19 mouse cellular contexts compared by ENCODE assay signal in the genomic region with DNA sequence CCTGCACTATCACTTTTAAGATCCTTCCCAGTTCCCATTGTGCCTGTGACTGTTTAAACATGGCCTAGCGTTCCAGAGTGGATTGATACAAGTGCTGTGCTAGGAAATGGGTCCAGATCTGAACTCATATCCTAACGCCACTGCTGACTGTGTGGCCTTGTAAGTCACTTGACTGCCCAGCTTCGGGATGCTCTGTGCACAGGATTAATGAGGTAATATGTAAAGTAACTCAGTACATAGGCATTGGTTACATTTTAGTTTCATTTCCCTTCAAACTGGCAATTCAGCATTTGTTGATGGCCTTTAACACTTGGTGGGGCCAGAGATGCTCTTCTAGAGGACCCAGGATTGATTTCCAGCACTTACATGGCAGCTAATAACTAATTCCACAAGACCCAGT. TPM values are rescaled to one million over a fixed set of nuclear protein-coding genes. Genes with fewer than 3 reads are reported as not detected.
DNase-seq lines count a peak whose midpoint lies in the region; ATAC-seq and TF ChIP-seq lines count a peak whose summit lies in the region.
"Had no signal": no experiment of that assay in that cellular context is flagged by ENCODE, and none has a peak within 500 bp of the region (broad histone marks: within the 10 kb centered on the region; RNA-seq: fewer than 3 reads in every experiment).

No protein-coding gene starts in this region.

- H3K27me3 ChIP-seq in liver, postnatal 0 days (ENCODE audit: insufficient read depth, low read length) = no peaks in the 10 kb centered on the region
- no peaks in the 10 kb centered on the region for H3K27me3 ChIP-seq in splenic B cell, adult 2 months (ENCODE audit: control insufficient read depth, insufficient read depth, low read length, poor library complexity, severe bottlenecking)
- H3K27me3 ChIP-seq: forebrain, embryonic 13.5 days; heart, embryonic 13.5 days; hindbrain, embryonic 15.5 days had no signal

- ATAC-seq in liver, postnatal 0 days = no peak
- ATAC-seq: CD4-positive, CD25-positive, alpha-beta regulatory T cell, adult 4 months; forebrain, embryonic 13.5 days; forebrain, postnatal 0 days had no signal

- H3K9me3 ChIP-seq in liver, postnatal 0 days (ENCODE audit: low read length) = no peaks in the 10 kb centered on the region
- H3K9me3 ChIP-seq: embryonic facial prominence, embryonic 10.5 days; forebrain, embryonic 13.5 days; heart, embryonic 13.5 days; hindbrain, embryonic 15.5 days had no signal

- H3K9ac ChIP-seq in liver, postnatal 0 days (replicated peaks) = no peak overlapping the region
- H3K9ac ChIP-seq: forebrain, embryonic 13.5 days; forebrain, postnatal 0 days; heart, embryonic 13.5 days; hindbrain, embryonic 15.5 days had no signal

- no peak for TF ChIP-seq CTCF in liver, postnatal 0 days (IDR thresholded peaks at IDR 0.05; ENCODE audit: low read depth)
- no peak for TF ChIP-seq CTCF in bone marrow macrophage, adult 2 months (IDR thresholded peaks at IDR 0.05; ENCODE audit: low read depth, low read length)

- no peaks in the 10 kb centered on the region for H3K4me1 ChIP-seq in liver, postnatal 0 days (ENCODE audit: insufficient read depth)
- peaks cover 42% of the 10 kb centered on the region for H3K4me1 ChIP-seq in bone marrow macrophage, adult 2 months (ENCODE audit: control insufficient read depth, insufficient read depth, low read length)
- H3K4me1 ChIP-seq: embryonic facial prominence, embryonic 10.5 days; forebrain, embryonic 13.5 days; heart, embryonic 13.5 days; hindbrain, embryonic 15.5 days had no signal

- WGBS in liver, postnatal 0 days (ENCODE audit: insufficient replicate concordance) = 79% methylated on average over 3 of the region's 3 CpGs
- WGBS in macrophage (ENCODE audit: missing documents) = 37% methylated on average over 3 of the region's 3 CpGs

- no peak for TF ChIP-seq EP300 in liver, postnatal 0 days (IDR thresholded peaks at IDR 0.05; ENCODE audit: low read depth)

- peak; percentile 9 for DNase-seq in liver, postnatal 0 days
- no peak for DNase-seq in liver
- peak; percentile 63 for DNase-seq in splenic B cell, adult 2 months (ENCODE audit: low read depth, low spot score)
- DNase-seq in urinary bladder, adult 2 months (ENCODE audit: low spot score) = no peak
- DNase-seq in gastrocnemius, postnatal 10 days = no peak
- DNase-seq: adrenal gland, postnatal 10 days; B cell, adult 2 months; cerebellum, adult 2 months; cerebellum, postnatal 10 days; forebrain, postnatal 0 days; gastrocnemius, adult 2 months; heart, postnatal 36 days had no signal

- no peak overlapping the region for H3K4me2 ChIP-seq in liver, postnatal 0 days (ENCODE audit: low read depth, low read length)
- H3K4me2 ChIP-seq: forebrain, embryonic 13.5 days; heart, embryonic 13.5 days; hindbrain, embryonic 15.5 days had no signal

- no peak for TF ChIP-seq POLR2A in bone marrow macrophage, adult 2 months (IDR thresholded peaks at IDR 0.05; ENCODE audit: borderline replicate concordance, low read depth, low read length)

- peaks cover 28% of the 10 kb centered on the region; the same call in 1 of the 2 replicates for H3K79me2 ChIP-seq in macrophage (ENCODE audit: inconsistent target)

- no peak overlapping the region for H3K4me3 ChIP-seq in liver, postnatal 0 days (ENCODE audit: low read depth, low read length)
- no peak overlapping the region for H3K4me3 ChIP-seq in bone marrow macrophage, adult 2 months (ENCODE audit: insufficient read depth, low read length)
- no peak overlapping the region for H3K4me3 ChIP-seq in macrophage (ENCODE audit: inconsistent target)
- H3K4me3 ChIP-seq: embryonic facial prominence, embryonic 10.5 days; forebrain, embryonic 13.5 days; gastrocnemius, adult 2 months; heart, embryonic 13.5 days; hindbrain, embryonic 15.5 days had no signal

- H3K27ac ChIP-seq in liver, postnatal 0 days (ENCODE audit: low read depth) = no peak overlapping the region
- H3K27ac ChIP-seq in bone marrow macrophage, adult 2 months (ENCODE audit: insufficient read depth, low read depth, low read length) = peak overlapping the region; percentile 35
- peak overlapping the region; percentile 75 for H3K27ac ChIP-seq in macrophage
- H3K27ac ChIP-seq: embryonic facial prominence, embryonic 10.5 days; forebrain, embryonic 13.5 days; gastrocnemius, adult 2 months; heart, embryonic 13.5 days; hindbrain, embryonic 15.5 days had no signal

- peaks cover 80% of the 10 kb centered on the region for H3K36me3 ChIP-seq in liver, postnatal 0 days (replicated peaks; ENCODE audit: insufficient read depth, low read length)
- peaks cover 45% of the 10 kb centered on the region for H3K36me3 ChIP-seq in macrophage (ENCODE audit: inconsistent target)
- peaks cover 27% of the 10 kb centered on the region for H3K36me3 ChIP-seq in splenic B cell, adult 2 months (ENCODE audit: control insufficient read depth, insufficient read depth, low read length, poor library complexity, severe bottlenecking)

RNA-seq across cellular contexts. Expression of a gene that starts 39.9 kb away (rescaled TPM):
- polyA plus RNA-seq in liver, postnatal 0 days (2015; fragmentation: Nextera tagmentation; extraction: Ambion mirVana) = 10.3 and 12.4 TPM in 2 replicates
- polyA plus RNA-seq in bone marrow macrophage, adult 2 months (2012; ENCODE audit: insufficient read depth, insufficient read length, missing spikeins) = 37.5 and 39.7 TPM in 2 replicates
- total RNA-seq in macrophage (2018; cell fraction: chromatin; rRNA removed) = 100 to 1,000 TPM in 5 of 26 experiments, 10 to 100 TPM in 21; 59.3 to 111 (median 86.1) TPM
- 10 to 100 TPM; 22.3 to 42.5 (median 29.8) TPM for total RNA-seq in macrophage (2018; cell fraction: cytosol; rRNA removed)
- 10 to 100 TPM; 37.4 to 97.5 (median 56.2) TPM for total RNA-seq in macrophage (2018; cell fraction: nucleus; rRNA removed)
- 31.0 to 52.6 TPM (median 34.4 TPM) in 3 replicates for polyA plus RNA-seq in macrophage (2018)
- 29.0 and 34.9 TPM in 2 replicates for polyA plus RNA-seq in urinary bladder, adult 2 months (2012; rRNA removed)
- total RNA-seq in gastrocnemius, postnatal 10 days (2021) = 10 to 100 TPM; 28.0 to 31.1 TPM

RNA-seq across cellular contexts. Expression of a gene that starts 52.6 kb away (rescaled TPM):
- 0.05 and 0.06 TPM in 2 replicates for polyA plus RNA-seq in liver, postnatal 0 days (2015; fragmentation: Nextera tagmentation; extraction: Ambion mirVana)
- polyA plus RNA-seq in bone marrow macrophage, adult 2 months (2012; ENCODE audit: insufficient read depth, insufficient read length, missing spikeins) = not detected in 2 replicates
- total RNA-seq in macrophage (2018; cell fraction: chromatin; rRNA removed) = under 1 TPM in 10 of 26 experiments, not detected in 16; 0.03 to 0.28 (median 0.06) TPM
- total RNA-seq in macrophage (2018; cell fraction: cytosol; rRNA removed) = under 1 TPM in 5 of 26 experiments, not detected in 21; under 0.01 to 0.03 (median under 0.01) TPM
- total RNA-seq in macrophage (2018; cell fraction: nucleus; rRNA removed) = under 1 TPM in 1 of 26 experiments, not detected in 25; 0.05 TPM
- not detected in 3 replicates for polyA plus RNA-seq in macrophage (2018)
- polyA plus RNA-seq in urinary bladder, adult 2 months (2012; rRNA removed) = 2.3 and 2.4 TPM in 2 replicates
- under 1 TPM; 0.33 to 0.43 TPM for total RNA-seq in gastrocnemius, postnatal 10 days (2021)

RNA-seq across cellular contexts. Expression of a gene that starts 59.5 kb away (rescaled TPM):
- 29.7 and 31.8 TPM in 2 replicates for polyA plus RNA-seq in liver, postnatal 0 days (2015; fragmentation: Nextera tagmentation; extraction: Ambion mirVana)
- polyA plus RNA-seq in bone marrow macrophage, adult 2 months (2012; ENCODE audit: insufficient read depth, insufficient read length, missing spikeins) = 93.0 and 99.5 TPM in 2 replicates
- 100 to 1,000 TPM in 16 of 26 experiments, 10 to 100 TPM in 10; 59.6 to 272 (median 117) TPM for total RNA-seq in macrophage (2018; cell fraction: chromatin; rRNA removed)
- total RNA-seq in macrophage (2018; cell fraction: cytosol; rRNA removed) = 100 to 1,000 TPM in 24 of 26 experiments, 10 to 100 TPM in 2; 96.2 to 190 (median 141) TPM
- 100 to 1,000 TPM in 18 of 26 experiments, 10 to 100 TPM in 8; 64.7 to 176 (median 139) TPM for total RNA-seq in macrophage (2018; cell fraction: nucleus; rRNA removed)
- 90.6 to 150 TPM (median 150 TPM) in 3 replicates for polyA plus RNA-seq in macrophage (2018)
- 36.1 and 37.0 TPM in 2 replicates for polyA plus RNA-seq in urinary bladder, adult 2 months (2012; rRNA removed)
- 10 to 100 TPM; 76.2 to 81.0 TPM for total RNA-seq in gastrocnemius, postnatal 10 days (2021)

Comparison
In these comparisons a context has a peak if more than half of its experiments do, and no peak if none do; other contexts are left out.
1. DNase-seq: peak in liver, postnatal 0 days (single experiment) and splenic B cell, adult 2 months (single experiment); none in liver (single experiment), urinary bladder, adult 2 months (single experiment) and gastrocnemius, postnatal 10 days (single experiment).